ENCODE assay signal across 19 mouse cellular contexts in genomic region chr17:50341850-50342544, GRCm38 (mm10). TPM values are rescaled to one million over a fixed set of nuclear protein-coding genes. Genes with fewer than 3 reads are reported as not detected.
DNase-seq lines count a peak whose midpoint lies in the region; ATAC-seq and TF ChIP-seq lines count a peak whose summit lies in the region.
"Had no signal": no experiment of that assay in that cellular context is flagged by ENCODE, and none has a peak within 500 bp of the region (broad histone marks: within the 10 kb centered on the region; RNA-seq: fewer than 3 reads in every experiment).

No protein-coding gene starts in this region.

- no peak overlapping the region for H3K4me3 ChIP-seq in forebrain, embryonic 11.5 days (ENCODE audit: low read depth, low read length)
- no peak overlapping the region for H3K4me3 ChIP-seq in forebrain, embryonic 10.5 days
- no peak overlapping the region for H3K4me3 ChIP-seq in hindbrain, postnatal 0 days (ENCODE audit: low read length)
- H3K4me3 ChIP-seq in liver, embryonic 11.5 days (ENCODE audit: low read depth, low read length), result no peak overlapping the region
- H3K4me3 ChIP-seq: heart, embryonic 15.5 days; left cerebral cortex, adult 2 months had no signal

- H3K9me3 ChIP-seq in forebrain, embryonic 11.5 days (ENCODE audit: control insufficient read depth, low read length), result no peaks in the 10 kb centered on the region
- no peaks in the 10 kb centered on the region for H3K9me3 ChIP-seq in forebrain, embryonic 10.5 days
- no peaks in the 10 kb centered on the region for H3K9me3 ChIP-seq in hindbrain, postnatal 0 days (ENCODE audit: low read length)
- H3K9me3 ChIP-seq in liver, embryonic 11.5 days (ENCODE audit: control insufficient read depth, low read length), result no peaks in the 10 kb centered on the region
- H3K9me3 ChIP-seq: heart, embryonic 15.5 days had no signal

- H3K4me2 ChIP-seq in forebrain, embryonic 11.5 days (ENCODE audit: low read depth, low read length, severe bottlenecking), result no peak overlapping the region
- H3K4me2 ChIP-seq in hindbrain, postnatal 0 days (ENCODE audit: low read depth, low read length), result no peak overlapping the region
- H3K4me2 ChIP-seq in liver, embryonic 11.5 days, result no peak overlapping the region
- H3K4me2 ChIP-seq: heart, embryonic 15.5 days had no signal

- H3K9ac ChIP-seq in forebrain, embryonic 11.5 days (ENCODE audit: low read length), result no peak overlapping the region
- H3K9ac ChIP-seq in hindbrain, postnatal 0 days (replicated peaks; ENCODE audit: low read length), result no peak overlapping the region
- H3K9ac ChIP-seq in liver, embryonic 11.5 days (ENCODE audit: low read depth, low read length), result no peak overlapping the region
- H3K9ac ChIP-seq: heart, embryonic 15.5 days; liver, embryonic 14.5 days had no signal

- DNase-seq in forebrain, embryonic 11.5 days (ENCODE audit: low spot score), result no peak
- DNase-seq in forebrain, embryonic 10.5 days (ENCODE audit: extremely low spot score, low spot score), result no peak
- DNase-seq in right cerebral cortex, postnatal 10 days (ENCODE audit: low spot score in 2 of 2), result peak; percentile 40 to 41
- no peak for DNase-seq in right cerebral cortex, postnatal 14 days
- DNase-seq in hindbrain, postnatal 0 days (ENCODE audit: low spot score), result peak; percentile 16
- no peak for DNase-seq in adrenal gland, postnatal 4 days (ENCODE audit: low spot score in 2 of 2)
- DNase-seq in liver, embryonic 11.5 days (ENCODE audit: low spot score), result no peak
- DNase-seq: adrenal gland, postnatal 10 days; cerebellum, adult 9-11 months; embryo, embryonic 11 days; lung, postnatal 14 days had no signal

- no peaks in the 10 kb centered on the region for H3K27me3 ChIP-seq in forebrain, embryonic 11.5 days (ENCODE audit: control insufficient read depth, insufficient read depth, low read length)
- H3K27me3 ChIP-seq in forebrain, embryonic 10.5 days (ENCODE audit: poor library complexity, severe bottlenecking), result no peaks in the 10 kb centered on the region
- no peaks in the 10 kb centered on the region for H3K27me3 ChIP-seq in hindbrain, postnatal 0 days (ENCODE audit: insufficient read depth, low read length)
- H3K27me3 ChIP-seq in liver, embryonic 11.5 days (replicated peaks; ENCODE audit: control insufficient read depth, insufficient read depth, low read length), result no peaks in the 10 kb centered on the region
- H3K27me3 ChIP-seq: CH12.LX; heart, embryonic 15.5 days had no signal

- H3K4me1 ChIP-seq in forebrain, embryonic 11.5 days (replicated peaks; ENCODE audit: control insufficient read depth, insufficient read depth, low read length), result no peaks in the 10 kb centered on the region
- peaks cover 17% of the 10 kb centered on the region for H3K4me1 ChIP-seq in forebrain, embryonic 10.5 days
- no peaks in the 10 kb centered on the region for H3K4me1 ChIP-seq in hindbrain, postnatal 0 days (ENCODE audit: insufficient read depth, low read length)
- no peaks in the 10 kb centered on the region for H3K4me1 ChIP-seq in liver, embryonic 11.5 days (replicated peaks; ENCODE audit: control insufficient read depth, insufficient read depth, low read length)
- H3K4me1 ChIP-seq: heart, embryonic 15.5 days had no signal

- H3K36me3 ChIP-seq in forebrain, embryonic 11.5 days (ENCODE audit: control insufficient read depth, insufficient read depth, low read length), result no peaks in the 10 kb centered on the region
- H3K36me3 ChIP-seq in forebrain, embryonic 10.5 days (replicated peaks), result no peaks in the 10 kb centered on the region
- no peaks in the 10 kb centered on the region for H3K36me3 ChIP-seq in hindbrain, postnatal 0 days (ENCODE audit: insufficient read depth, low read length)
- H3K36me3 ChIP-seq in liver, embryonic 11.5 days (ENCODE audit: control insufficient read depth, insufficient read depth, low read length), result no peaks in the 10 kb centered on the region
- H3K36me3 ChIP-seq: heart, embryonic 15.5 days had no signal

- TF ChIP-seq CTCF in hindbrain, postnatal 0 days (IDR thresholded peaks at IDR 0.05; ENCODE audit: low read depth), result no peak

- WGBS in forebrain, embryonic 11.5 days, result 66% methylated on average over 11 of the region's 11 CpGs
- 80% methylated on average over 11 of the region's 11 CpGs for WGBS in forebrain, embryonic 10.5 days
- 51% methylated on average over 11 of the region's 11 CpGs for WGBS in hindbrain, postnatal 0 days
- WGBS in liver, embryonic 11.5 days, result 87% methylated on average over 11 of the region's 11 CpGs

- no peak overlapping the region for H3K27ac ChIP-seq in forebrain, embryonic 11.5 days (ENCODE audit: low read depth, low read length)
- H3K27ac ChIP-seq in forebrain, embryonic 10.5 days, result no peak overlapping the region
- H3K27ac ChIP-seq in hindbrain, postnatal 0 days, result no peak overlapping the region
- no peak overlapping the region for H3K27ac ChIP-seq in liver, embryonic 11.5 days (ENCODE audit: low read depth, low read length)
- H3K27ac ChIP-seq: heart, embryonic 15.5 days; left cerebral cortex, adult 2 months; liver, embryonic 14.5 days had no signal

- peak; percentile 63 for ATAC-seq in forebrain, embryonic 11.5 days (replicated peaks; ENCODE audit: low FRiP score)
- peak; percentile 47; the same call in 1 of the 2 replicates for ATAC-seq in hindbrain, postnatal 0 days
- no peak for ATAC-seq in monocyte, adult 5-6 weeks (replicated peaks; ENCODE audit: insufficient number of reproducible peaks, low FRiP score, low TSS enrichment, poor library complexity, severe bottlenecking)
- no peak for ATAC-seq in liver, embryonic 11.5 days (replicated peaks; ENCODE audit: low FRiP score)

RNA-seq across cellular contexts. Expression of gene Dazl, which starts 48.6 kb away (rescaled TPM):
- polyA plus RNA-seq in forebrain, embryonic 11.5 days (2014; fragmentation: Nextera tagmentation; extraction: Ambion mirVana), result not detected in 2 replicates
- 0.23 TPM in 1 of 2 replicates, not detected in the other for polyA plus RNA-seq in forebrain, embryonic 10.5 days (2016; fragmentation: Nextera tagmentation; extraction: Ambion mirVana)
- total RNA-seq in hindbrain, postnatal 0 days (2014; rRNA removed), result 0.42 TPM in 1 of 2 replicates, not detected in the other
- 0.48 and 1.9 TPM in 2 replicates for polyA plus RNA-seq in hindbrain, postnatal 0 days (2015; fragmentation: Nextera tagmentation; extraction: Ambion mirVana)
- total RNA-seq in adrenal gland, postnatal 4 days (2021), result under 1 TPM; 0.25 to 0.28 TPM
- not detected in 3 replicates for total RNA-seq in monocyte, adult 5-6 weeks (2017)
- 0.18 and 0.45 TPM in 2 replicates for polyA plus RNA-seq in liver, embryonic 11.5 days (2014; fragmentation: Nextera tagmentation; extraction: Ambion mirVana)
- total RNA-seq: granulocyte monocyte progenitor cell, adult 5-6 weeks had no signal
- polyA plus RNA-seq: kidney, embryonic 14.5 days; limb, embryonic 11.5 days had no signal

Comparison
In these comparisons a context has a peak if more than half of its experiments do, and no peak if none do; other contexts are left out.
1. DNase-seq: peak in right cerebral cortex, postnatal 10 days (2 of 2) and hindbrain, postnatal 0 days (single experiment); none in forebrain, embryonic 11.5 days (single experiment), forebrain, embryonic 10.5 days (single experiment), right cerebral cortex, postnatal 14 days (single experiment), adrenal gland, postnatal 4 days (0 of 2) and liver, embryonic 11.5 days (single experiment).
2. ATAC-seq: peak in forebrain, embryonic 11.5 days (single experiment) and hindbrain, postnatal 0 days (single experiment); none in monocyte, adult 5-6 weeks (single experiment) and liver, embryonic 11.5 days (single experiment).